Mouse (Mus musculus) spleen, postnatal 4 days (tissue): ENCODE measurements around the gene Tnfrsf25.
A peak's percentile ranks its signal among the peaks of the same experiment; 100 is the strongest.

Experiments
- DNase-seq, 2 experiments: peaks; one replicate each; pipeline ENCODE4 v3.0.0; 2022; ENCODE audit warnings: low spot score in 2 of 2

Gene Tnfrsf25

DNA sequence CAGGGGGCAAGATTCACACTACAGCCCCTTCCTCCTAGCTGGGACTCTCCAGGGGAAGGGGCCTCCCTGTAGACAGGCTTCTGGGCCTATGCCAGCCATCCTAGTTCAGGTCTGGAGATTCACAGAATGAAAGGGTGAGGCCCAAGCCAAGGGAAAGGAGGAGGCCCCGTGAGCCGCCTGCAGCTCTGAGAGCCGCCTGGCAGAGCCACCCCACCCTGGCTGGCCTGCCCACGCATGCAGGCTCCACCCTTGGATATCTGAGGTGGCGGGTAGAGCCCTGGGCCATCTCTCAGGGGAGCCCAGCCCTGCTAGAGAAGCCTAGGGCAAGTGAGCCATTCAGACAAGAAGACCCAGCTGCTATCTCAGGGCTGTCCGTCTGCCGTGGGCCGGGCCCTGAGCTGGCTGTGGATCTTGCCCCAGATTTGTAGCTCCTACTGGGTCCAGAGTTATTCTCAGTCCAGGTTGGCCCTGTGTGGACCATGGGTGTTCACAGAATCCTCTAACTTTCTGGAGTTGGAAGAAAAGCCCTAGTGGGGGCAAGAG, 22.9 kb upstream of the Tnfrsf25 start:
- DNase-seq, result peak; percentile 79 to 86

DNA sequence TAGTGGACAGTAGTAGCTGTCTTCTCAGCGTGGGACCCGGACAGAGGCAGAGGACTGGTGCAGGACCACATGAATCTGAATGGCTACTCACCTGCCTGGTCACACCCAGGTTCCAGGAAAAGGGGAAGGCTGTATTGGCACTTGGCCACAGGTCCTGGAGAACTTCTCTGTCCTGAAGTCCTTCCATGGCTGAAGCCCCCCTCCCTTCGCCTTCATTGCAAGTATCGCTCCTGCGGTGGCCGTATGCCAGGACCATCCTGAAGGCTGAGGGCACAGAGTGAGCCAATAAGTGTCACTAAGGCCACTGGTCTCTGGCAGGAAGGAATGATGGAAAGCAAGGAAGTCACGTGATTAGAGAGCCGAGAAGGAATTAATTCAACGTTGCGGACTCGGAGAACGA, 21.5 kb upstream of the Tnfrsf25 start:
- no peak for DNase-seq

DNA sequence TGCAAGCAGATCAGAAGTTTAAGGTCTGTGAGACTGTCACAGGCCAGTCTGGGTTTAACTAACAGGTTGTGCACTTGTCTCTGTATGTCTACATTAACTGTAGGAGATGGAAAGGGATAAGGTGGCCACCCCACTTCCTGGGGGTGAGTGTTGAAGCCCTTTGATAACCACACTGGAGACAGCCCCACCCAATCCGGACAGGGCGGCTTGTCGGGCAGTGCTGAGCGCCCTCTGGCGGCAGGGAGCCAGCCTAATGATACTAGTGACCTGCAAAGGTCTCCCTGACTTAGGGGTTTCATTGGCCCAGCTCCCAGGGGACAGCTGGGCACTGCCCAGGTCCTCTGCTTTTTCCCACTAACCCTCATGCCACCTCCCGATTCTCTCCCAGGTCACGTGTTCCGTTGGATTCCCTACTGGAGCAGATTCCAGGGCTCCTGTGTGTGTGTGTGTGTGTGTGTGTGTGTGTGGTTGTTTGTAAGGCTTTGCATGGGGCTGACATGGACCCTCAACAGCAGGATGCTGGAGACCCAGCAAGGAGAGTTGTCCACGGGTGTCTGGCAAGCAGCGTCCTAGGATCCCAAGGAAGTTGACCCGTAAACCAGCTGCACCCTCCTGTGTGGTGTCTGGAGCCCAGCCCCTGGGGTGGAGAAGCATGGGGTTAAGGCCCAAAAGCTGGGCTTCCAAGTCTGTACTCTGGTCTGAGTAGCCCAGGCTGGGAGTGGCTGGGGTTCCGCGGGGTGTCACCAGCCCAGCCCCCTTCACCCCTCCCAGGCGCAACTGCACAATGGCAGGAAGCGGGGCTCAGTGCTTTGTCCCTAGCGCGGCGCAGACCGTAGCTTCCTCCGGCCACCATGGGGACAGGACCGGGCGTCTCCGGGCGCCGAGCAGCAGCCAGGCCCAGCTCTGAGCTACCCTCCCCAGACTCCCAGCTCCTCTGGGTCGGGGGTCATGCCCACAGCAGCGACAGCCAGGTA, 19.5 kb upstream of the Tnfrsf25 start:
- peak; percentile 90 to 97 for DNase-seq

DNA sequence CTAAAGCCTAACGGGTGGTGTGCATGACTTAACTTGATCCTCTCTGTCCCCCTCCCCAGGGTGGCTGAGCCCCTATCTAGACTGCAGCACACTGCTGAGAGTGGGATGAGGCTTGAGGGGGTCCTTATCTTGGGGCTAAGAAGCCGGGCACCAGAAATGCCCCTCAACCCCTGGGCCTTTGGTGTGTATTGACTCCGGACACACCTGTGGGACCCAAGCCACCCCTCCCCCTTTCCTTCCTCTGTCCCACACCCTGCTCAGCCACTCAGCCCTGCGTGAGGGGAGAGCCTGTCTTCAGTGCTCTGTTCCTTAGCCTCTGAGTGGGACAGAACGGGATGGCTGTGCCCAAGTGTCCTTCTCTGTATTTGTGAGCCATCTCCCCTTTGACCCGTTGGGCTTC, 18.8 kb upstream of the Tnfrsf25 start:
- DNase-seq, result no peak

DNA sequence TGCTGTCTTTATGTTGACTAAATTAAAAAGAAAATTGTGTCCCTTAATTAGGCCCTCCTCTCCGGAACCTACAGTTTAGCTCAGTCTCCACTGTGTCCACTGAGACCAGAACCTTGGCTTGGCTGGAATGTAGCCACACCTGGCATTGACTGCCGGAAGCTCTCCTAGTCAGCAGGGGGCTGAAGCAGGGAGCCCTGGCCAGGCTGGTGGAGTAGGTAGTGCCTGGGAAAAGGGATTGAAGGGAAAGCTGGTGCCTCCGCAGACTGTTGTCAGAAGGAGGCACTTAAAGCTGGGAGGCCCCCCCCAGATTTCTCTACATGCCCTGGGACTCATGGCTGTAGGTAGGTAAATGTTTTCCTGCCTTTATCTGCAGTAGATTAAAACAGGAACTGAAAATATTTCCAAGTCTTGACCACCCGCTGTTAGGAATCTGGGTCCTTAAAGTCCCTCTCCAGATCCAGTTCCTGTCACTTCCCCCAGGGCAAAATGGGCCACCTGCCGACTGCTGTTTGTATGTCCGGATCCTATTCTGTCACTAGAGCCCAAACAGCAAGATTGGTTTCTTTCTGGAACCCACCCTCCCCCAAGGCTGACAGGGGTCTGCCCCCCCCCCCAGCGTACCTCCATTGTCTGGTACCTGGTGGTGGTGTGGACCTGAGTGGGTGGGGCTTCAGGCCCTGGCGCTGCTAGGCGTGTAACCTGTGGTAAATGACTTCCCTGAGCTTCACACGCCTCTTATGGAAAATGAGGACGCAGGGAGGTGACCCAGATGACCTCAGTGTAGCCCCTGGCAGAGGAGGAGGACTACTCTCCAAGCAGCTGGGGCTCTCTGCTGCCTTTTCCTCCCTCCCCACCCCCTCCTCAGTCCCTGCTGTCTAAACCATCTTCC, 17.6 kb upstream of the Tnfrsf25 start:
- no peak for DNase-seq

DNA sequence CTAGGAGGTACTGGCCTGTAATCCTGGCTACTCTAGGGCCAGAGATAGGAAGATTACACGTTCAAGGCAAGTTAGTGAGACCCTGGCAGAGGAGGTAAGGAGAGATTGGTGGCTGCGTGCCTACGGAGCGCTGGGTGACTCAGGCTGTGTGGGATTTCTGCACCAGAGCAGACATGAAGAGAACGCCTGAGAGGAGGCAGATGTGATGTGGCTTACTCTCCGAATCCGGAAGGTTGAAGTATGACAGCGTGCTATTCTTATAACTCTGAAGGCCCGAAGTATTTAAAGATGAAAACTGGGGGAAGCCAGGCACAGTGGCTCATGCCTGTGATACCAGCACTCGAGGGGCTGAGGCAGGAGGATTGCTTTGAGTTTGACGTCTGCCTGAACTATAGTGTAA, 15.2 kb upstream of the Tnfrsf25 start:
- no peak for DNase-seq

DNA sequence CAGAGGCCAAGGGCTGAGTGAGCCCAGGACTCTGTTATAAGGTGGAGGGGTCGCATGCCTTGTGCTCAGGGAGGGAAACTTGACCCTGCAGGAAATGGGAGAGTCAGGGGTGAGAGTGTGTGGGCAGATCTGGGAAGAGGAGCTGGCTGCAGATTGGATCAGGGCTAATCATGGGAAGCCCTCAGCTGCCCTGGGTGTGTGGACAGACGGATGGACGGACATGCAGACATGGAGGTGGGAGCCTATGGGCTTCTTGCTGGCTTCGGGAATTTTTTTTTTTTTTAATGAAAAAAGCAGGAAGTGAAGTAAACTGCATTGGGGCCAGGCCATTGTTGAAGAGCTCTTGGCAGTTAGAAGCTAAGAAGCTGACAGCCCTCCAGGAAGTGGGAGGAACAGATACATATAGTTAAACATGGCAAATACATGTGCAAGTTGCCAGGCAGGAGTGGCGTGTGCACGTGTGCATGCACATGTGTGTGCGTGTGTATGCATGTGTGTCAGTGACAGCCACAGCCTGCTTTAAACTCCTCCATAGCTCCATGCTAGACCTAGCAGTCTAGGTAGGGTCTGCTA, 14.6 kb upstream of the Tnfrsf25 start:
- DNase-seq, result no peak

DNA sequence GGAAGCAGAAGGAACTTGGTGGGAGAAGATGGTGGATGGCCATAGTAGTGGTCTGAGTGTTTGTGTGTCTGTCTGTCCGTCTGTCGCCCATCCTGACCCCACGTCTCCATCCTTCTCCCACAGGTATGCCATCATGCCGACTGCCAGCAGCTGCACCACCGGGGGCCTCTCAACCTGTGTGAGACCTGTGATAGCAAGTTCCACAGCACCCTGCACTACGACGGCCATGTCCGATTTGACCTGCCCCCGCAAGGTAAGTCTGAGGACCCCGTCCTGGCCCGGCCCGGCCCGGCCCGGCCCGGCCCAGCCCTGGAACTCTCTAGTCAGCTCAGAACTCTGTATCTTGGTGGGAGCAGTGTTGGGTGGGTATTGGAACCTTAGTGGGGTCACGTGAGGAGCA, 13.8 kb upstream of the Tnfrsf25 start:
- DNase-seq, result no peak

DNA sequence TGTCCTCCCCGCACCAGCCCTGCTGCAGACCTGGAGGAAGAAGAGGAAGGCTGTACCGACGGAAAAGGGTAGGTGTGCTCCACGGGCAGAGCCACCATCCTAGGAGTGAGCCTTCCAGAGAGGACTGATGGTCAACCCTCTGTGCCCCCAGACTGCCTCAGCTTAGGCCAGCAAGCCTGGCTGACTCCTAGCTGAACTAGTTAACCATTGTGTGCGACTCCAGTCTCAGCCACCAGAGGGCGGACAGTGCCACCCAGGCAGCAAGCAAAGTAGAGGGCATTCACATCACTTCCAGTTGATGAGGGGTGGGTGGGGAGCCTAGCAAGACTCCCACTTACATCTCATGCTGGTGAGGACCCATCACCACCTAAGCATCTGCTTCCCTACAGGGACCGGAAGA, 12.7 kb upstream of the Tnfrsf25 start:
- DNase-seq, result peak; percentile 83 to 94

DNA sequence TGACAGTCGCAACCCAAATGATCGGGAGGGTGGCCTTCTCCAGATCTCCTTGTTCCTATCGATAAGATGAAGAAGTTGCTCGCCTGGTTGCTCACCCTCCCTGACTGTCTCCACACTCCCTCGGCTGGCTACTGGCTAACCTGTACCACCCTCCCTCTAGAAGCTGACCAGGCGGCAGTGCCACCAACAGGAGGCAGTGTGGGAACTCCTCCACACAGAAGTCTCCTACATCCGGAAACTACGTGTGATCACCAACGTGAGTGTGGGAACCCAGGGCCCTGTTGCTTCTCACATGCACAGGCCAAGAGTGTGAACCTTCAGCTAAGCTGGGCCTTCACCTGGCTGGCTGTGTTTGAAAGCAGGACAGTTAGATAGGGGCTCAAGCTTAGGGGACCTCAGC, 9.0 kb upstream of the Tnfrsf25 start:
- no peak for DNase-seq

DNA sequence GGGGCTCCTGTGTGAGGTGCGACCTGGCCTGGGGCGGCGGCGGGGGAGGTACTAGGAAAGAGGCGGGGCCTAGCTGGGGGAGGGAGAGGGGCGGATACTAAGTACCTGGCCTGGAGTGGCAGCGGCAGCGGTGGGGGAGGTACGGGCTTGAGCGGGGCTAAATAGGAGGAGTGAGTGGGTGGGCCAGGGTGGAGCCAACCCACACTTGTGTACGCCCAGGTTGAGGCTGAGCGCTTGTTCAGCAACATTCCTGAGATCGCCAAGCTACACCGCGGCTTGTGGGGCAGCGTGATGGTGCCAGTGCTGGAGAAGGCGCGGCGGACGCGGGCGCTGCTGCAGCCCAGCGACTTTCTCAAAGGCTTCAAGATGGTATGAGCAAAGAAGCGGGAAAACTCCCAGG, 8.2 kb upstream of the Tnfrsf25 start:
- DNase-seq, result peak in 1 of 2 experiments; percentile 72

DNA sequence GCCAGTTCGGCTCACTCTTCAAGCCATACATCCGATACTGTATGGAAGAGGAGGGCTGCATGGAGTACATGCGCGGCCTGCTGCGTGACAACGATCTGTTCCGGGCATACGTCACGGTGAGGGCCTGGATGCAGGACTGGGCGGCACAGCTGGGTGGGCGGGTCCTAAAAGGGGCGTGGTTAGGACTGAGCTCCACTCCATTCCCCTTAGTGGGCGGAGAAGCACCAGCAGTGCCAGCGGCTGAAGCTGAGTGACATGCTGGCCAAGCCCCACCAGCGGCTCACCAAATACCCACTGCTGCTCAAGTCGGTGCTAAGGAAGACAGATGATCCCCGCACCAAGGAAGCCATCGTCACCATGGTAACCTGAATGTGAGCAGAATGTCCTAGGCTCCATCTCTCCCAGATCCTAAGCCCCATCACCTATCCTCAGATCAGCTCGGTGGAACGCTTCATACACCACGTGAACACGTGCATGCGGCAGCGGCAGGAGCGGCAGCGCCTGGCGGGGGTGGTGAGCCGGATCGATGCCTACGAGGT, 7.7 kb upstream of the Tnfrsf25 start:
- peak; percentile 71 to 80 for DNase-seq

DNA sequence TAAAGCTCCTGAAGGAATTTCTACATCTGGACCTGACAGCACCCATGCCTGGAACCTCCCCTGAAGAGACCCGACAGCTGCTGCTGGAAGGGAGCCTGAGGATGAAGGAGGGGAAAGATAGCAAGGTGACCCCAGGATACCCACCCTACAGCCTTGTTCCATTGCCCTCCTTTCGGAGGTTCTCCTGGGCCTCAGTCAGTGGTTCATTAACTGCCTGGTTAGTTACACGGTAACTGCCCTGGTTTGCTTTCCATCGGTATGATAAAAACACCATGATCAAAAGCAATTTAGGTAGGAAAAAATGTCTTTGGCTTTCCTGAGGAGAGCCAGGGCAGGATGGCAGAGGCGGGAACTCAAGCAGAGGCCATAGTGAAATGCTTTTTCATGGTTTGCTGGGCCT, 7.1 kb upstream of the Tnfrsf25 start:
- no peak for DNase-seq

DNA sequence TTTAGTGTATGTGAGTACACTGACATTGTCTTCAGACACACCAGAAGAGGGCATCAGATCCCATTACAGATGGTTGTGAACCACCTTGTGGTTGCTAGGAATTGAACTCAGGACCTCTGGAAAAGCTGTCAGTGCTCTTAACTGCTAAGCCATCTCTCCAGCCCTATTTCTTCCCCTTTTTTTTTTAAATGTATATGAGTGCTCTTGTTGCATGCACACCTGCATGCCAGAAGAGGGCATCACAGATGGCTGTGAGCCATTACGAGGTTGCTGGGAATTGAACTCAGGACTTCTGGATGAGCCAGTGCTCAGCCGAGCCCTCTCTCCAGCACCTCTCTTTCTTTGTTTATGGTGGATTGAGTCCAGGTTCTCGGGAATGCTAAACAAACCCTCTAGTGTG, 6.2 kb upstream of the Tnfrsf25 start:
- no peak for DNase-seq

DNA sequence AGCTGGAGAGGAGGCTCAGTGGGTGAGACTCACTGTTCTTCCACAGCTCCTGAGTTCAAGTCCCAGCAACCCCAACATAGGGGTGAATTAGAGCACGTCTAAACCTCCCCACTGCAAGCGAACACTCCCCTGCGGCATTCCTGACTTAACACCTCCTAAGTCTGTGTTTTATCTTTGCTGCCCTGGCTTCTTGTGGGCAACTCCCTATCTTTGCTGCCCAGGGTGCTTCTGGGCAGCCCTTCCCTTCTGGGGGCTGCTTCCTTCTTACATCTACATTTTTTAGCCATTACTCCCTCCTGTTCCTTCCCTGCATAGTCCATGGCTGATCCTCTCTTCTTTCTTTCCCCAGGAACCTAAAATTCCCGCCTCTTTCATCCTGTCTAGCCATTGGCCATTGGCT, 5.0 kb upstream of the Tnfrsf25 start:
- peak in 1 of 2 experiments; percentile 59 for DNase-seq

DNA sequence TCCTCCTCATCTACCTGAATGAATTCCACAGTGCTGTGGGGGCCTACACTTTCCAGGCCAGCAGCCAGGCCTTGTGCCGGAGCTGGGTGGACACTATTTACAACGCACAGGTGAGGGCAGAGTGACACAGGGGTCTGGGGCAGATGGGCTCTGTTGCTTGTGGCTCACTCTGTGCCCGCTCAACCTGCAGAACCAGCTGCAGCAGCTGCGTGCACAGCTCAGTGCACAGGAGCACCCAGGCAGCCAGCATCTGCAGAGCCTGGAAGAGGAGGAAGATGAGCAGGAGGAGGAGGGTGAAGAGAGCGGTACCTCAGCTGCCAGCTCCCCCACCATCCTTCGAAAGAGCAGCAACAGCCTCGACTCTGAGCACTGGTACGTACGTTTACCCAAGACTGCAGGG, 3.4 kb upstream of the Tnfrsf25 start:
- no peak for DNase-seq

DNA sequence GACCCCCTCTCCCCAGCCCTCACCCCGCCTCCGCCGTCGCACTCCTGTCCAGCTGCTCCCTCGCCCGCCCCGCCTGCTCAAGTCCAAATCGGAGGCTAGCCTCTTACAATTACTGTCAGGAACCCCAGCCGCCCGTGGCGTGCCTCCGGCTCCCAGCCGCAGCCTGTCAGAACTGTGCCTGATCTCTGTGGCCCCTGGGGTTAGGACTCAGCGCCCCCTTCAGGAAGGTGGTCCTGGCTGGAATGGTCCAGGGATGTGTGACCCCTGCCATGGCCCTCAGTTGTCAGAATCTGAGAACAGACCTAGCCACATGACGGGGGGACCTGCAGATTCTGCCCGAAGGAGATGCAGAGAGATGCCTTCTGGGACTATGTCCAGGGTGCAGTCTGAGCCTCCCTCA, 1.7 kb upstream of the Tnfrsf25 start:
- no peak for DNase-seq

DNA sequence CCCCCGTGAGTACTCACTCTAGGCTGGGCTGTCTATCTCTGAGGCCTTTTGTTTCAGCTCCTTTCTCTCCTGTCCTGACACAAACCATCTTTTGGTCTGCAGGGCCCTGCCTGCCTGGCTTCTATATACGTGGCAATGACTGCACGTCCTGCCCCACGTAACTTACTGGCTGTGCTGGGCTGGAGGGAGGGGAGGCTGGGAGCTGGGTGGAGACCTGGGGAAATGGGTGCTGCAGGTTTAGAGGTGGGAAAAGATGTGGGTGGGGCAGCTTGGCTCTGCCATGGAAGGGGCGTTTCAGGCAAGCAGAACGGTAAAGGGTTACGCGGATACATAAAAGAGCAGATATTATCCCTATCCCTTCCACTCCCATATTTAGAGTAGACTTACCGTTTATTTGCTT, 1.8 kb downstream of the Tnfrsf25 start:
- no peak for DNase-seq

DNA sequence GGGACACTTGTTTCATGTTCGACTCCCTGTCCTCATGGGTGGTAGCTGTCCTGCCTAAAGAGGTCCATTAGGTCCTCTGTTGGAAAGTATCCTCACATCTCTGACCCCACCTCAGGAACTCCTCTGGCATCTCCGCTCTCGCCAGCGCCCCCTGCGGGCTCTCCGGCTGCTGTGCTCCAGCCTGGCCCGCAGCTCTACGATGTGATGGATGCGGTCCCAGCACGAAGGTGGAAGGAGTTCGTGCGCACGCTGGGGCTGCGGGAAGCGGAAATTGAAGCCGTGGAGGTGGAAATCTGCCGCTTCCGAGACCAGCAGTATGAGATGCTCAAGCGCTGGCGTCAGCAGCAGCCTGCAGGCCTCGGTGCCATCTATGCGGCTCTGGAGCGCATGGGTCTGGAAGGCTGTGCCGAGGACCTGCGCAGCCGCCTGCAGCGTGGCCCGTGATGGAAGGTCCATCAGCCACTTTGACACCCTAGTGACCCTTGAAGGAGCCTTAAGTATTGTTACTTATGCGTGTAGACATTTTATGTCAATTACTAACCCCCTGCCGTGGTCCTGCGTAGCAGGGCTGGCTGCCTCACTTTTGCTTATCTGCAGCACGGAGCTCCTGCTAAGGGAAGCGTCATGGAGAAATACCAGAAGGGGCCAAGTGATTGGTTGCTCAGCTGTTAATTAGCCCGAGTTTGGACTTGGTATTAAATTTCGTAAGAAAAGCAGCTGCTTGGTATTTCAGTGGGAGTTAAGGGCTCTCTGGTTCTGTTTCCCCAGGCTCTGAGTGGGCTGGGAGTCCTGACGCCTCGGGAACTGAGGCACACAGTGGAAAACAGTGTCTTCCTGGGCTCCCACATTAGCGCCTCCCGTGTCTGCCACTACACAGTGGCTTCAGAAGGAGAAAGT, 3.9 kb downstream of the Tnfrsf25 start:
- DNase-seq, result peak in 1 of 2 experiments; percentile 82

DNA sequence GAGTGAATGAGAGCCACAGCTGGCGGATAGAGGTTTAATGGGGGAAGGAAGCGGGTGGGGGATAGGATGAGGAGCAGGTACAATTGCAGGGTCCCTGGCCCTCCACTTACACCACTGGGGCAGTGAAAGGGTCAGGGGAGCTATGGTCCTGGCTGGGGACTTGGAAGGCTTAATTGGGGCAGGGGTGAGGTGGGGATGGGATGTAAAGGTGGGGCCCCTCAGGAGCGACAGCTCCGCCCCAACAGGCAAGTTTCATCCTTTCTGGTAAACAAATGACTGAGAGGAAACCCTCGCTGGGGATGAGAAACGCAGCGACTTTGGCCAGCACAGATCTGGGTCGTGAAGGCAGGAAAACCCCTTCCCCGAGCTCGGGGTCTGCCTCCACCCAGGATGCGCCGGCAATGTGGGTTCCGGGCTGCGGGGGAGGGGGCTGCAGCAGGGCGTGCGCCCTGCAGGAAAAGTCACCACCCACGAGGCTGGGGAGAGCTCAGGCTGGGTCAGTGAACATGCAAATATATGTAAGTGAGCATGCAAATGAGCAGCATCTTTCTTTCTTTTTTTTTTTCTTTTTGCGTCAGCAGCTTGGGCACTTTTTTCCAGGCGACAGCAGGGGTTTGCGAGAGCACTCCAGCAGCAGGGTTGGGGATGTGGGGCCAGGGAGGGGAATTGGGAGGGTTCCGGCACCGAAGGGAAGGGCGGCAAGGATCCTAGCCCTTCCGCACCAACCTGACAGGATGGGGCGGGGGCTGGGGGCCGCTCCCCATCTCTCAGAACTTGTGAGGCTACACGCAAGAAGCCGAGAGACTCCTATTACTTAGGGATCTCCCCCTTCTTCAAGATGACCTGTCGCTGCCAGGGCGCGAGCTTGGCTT, 4.8 kb downstream of the Tnfrsf25 start:
- DNase-seq, result no peak
